Mouse (Mus musculus): ENCODE measurements around the gene Sox5. TPM values are rescaled to one million over a fixed set of nuclear protein-coding genes. Genes with fewer than 3 reads are reported as not detected.
A peak's percentile ranks its signal among the peaks of the same experiment; 100 is the strongest.

The Sox5 gene
- total RNA-seq, 1 experiment from 2014 or later: 1.2 TPM

GRCm38 (mm10) chr6:144731251-144731970, 50.4 kb downstream of the Sox5 start:
- ATAC-seq (replicated peaks; ENCODE audit: low read depth, poor library complexity, severe bottlenecking): peak; percentile 88

DNA sequence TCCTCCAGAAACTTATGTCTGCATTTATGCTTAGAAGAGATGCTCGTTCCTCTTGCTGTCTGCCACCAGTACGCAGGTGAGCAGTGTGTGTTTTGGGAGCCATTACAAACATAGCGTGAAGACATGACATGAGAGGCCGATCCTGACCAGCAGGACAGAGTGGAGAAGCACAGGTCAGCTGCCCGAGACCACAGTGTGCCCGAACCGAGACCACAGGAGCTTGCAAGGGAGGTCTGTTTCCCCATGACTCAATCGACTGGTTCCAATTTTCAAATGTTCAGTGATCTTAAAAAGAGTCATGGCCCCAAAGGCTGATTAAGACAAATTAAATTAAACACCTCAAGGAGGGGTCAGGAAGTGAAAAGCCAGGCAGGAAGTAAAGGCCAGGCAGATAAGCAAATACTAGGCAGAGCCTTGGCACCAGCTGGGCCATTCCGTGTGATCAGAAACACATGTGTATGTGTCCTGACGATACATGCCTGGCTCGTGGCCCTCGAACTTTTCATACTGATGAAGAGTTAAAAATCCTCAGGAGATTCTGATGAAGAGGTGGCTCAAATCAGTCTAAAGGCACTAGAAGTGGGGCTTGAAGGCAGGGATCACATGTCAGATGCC, 58.1 kb downstream of the Sox5 start:
- peak; percentile 94 for ATAC-seq (replicated peaks; ENCODE audit: low read depth, poor library complexity, severe bottlenecking)

DNA sequence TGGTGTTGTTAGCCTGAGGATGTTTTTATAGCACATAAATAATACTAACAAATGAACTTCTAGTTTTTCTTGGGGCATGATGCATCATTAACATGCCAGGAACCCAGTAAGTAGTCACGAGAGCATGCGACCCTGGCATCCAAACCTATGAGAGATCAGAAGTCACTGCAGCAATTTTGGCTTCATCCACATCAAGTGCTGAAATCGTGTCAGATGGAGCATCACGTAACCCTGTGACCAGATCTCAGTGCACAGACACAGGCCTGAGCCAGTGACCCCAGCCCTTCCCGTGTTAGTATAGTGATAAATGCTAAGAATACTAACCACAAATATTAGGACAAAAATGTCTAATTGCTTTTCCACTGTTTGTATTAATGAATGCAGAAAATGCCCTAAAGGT, 58.8 kb downstream of the Sox5 start:
- ATAC-seq (replicated peaks; ENCODE audit: low read depth, poor library complexity, severe bottlenecking): no peak

- ATAC-seq (replicated peaks; ENCODE audit: low read depth, poor library complexity, severe bottlenecking): no peak
Measured at GRCm38 (mm10) chr6:144720846-144721245, 60.9 kb downstream of the Sox5 start.

GRCm38 (mm10) chr6:144716376-144716775, 65.4 kb downstream of the Sox5 start:
- ATAC-seq (replicated peaks; ENCODE audit: low read depth, poor library complexity, severe bottlenecking): peak; percentile 75

- peak; percentile 72 for ATAC-seq (replicated peaks; ENCODE audit: low read depth, poor library complexity, severe bottlenecking)
Measured at GRCm38 (mm10) chr6:144711841-144712240, 69.9 kb downstream of the Sox5 start.

GRCm38 (mm10) chr6:144710816-144711215, 71.0 kb downstream of the Sox5 start:
- no peak for ATAC-seq (replicated peaks; ENCODE audit: low read depth, poor library complexity, severe bottlenecking)

- ATAC-seq (replicated peaks; ENCODE audit: low read depth, poor library complexity, severe bottlenecking): no peak
Measured at GRCm38 (mm10) chr6:144709614-144710180, 72.1 kb downstream of the Sox5 start.

- ATAC-seq (replicated peaks; ENCODE audit: low read depth, poor library complexity, severe bottlenecking): no peak
Measured at GRCm38 (mm10) chr6:144708410-144708809, 73.4 kb downstream of the Sox5 start.

GRCm38 (mm10) chr6:144707976-144708375, 73.8 kb downstream of the Sox5 start:
- ATAC-seq (replicated peaks; ENCODE audit: low read depth, poor library complexity, severe bottlenecking): no peak

GRCm38 (mm10) chr6:144704962-144705361, 76.8 kb downstream of the Sox5 start:
- peak; percentile 71 for ATAC-seq (replicated peaks; ENCODE audit: low read depth, poor library complexity, severe bottlenecking)

GRCm38 (mm10) chr6:144695660-144696059, 86.1 kb downstream of the Sox5 start:
- ATAC-seq (replicated peaks; ENCODE audit: low read depth, poor library complexity, severe bottlenecking): no peak

- peak; percentile 98 for ATAC-seq (replicated peaks; ENCODE audit: low read depth, poor library complexity, severe bottlenecking)
Measured at GRCm38 (mm10) chr6:144693211-144693899, 88.4 kb downstream of the Sox5 start.

- no peak for ATAC-seq (replicated peaks; ENCODE audit: low read depth, poor library complexity, severe bottlenecking)
Measured at GRCm38 (mm10) chr6:144691298-144692041, 90.3 kb downstream of the Sox5 start.

DNA sequence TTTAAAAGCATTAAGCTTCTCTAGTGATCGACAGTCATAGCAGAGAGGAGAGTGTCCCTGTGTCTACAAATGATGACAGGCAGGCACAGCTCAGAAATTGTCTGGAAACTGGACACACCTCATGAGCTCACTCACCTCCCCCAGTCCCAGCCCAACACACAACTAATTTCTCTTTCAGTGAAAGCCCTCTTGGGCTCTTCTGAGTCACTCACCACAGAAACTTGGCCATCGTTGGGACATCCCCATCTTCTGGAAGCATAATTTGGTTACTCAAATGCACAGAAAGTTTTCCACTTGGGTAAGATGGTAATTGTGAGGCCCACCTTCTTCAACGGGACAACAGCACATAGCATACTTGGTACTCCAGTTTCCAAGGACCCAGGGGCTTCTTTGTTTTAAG, 92.7 kb downstream of the Sox5 start:
- ATAC-seq (replicated peaks; ENCODE audit: low read depth, poor library complexity, severe bottlenecking): no peak

DNA sequence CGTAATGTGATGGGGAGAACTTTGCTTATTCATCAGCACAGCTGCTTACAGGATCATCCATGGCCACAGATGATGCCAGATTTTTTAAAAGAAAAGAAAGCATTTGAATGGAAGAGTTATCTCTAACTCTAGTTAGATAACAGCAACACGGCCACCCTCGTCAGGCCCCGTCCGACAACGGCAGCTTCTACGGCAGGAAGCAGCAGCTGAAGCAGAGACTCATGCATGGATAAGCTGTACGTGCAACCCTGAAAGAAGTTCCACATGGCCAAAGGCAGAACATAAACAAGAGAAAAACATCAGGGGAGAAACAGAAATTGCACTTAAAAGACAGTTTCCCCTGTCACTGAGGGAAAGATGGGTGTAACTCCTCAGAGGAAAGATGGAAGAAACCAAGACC, 94.1 kb downstream of the Sox5 start:
- ATAC-seq (replicated peaks; ENCODE audit: low read depth, poor library complexity, severe bottlenecking): no peak

DNA sequence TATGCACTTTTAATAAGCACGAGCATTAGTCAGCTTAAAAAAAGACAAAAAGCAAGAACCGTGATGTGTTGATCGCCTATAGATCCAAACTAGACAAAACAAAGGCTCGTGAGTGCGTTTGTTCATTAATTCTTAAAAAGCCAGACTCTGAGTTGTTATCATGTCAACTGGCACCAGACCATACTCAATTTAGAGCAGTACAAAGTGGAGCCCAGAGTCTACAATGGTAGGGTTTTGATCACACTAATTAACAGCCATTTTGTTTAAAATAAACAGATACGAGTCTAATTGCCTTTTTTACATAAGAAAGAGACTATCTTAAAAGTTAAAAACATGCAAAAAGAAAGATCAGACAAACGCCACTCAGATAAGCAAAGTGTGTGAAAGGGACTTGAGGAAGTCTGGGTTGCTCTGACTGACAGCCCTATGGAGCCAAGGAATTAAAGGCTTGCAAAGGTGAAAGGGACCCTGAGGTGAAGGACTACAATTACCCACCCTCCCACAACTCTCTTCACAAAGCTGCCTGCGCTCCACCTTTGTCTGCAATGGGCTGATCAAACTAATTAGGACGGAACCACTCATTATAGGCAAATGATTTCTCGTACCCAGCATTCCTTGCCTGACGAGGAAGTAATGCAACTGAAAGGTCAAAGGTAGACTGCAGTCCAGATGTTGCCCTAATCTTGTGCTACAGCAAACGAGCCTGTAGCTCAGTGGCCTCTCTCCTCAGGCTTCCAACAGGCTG, 100.6 kb downstream of the Sox5 start:
- no peak for ATAC-seq (replicated peaks; ENCODE audit: low read depth, poor library complexity, severe bottlenecking)

DNA sequence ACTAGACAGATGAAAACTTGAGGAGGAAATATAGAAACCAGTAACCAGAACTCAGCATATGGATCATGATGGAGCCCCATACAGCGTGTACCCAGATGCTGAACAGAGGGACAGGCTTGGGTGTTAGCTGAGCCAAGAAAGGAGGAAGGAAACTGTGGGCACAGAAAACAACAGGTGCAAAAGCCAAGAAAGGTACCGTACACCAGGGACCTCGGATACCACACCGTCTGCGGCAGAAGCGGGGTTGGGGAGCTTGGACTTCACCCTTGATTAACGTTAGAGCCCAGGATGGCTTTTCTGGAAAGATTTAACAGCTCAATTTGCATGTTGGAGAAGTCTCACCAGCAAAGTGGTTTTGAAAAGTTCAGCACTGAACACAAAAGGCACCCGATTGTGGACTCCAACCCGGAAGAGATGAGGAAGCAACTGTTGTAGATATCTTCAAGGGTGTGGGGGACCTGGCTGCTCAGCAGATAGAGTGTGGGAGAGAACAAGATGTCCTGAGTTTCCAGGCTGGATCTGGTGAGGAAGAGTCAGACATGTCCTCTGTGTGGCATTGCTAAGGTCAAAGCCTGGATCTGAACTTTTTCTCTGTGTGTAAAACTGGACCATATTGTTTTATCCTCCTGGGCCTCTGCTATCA, 104.2 kb downstream of the Sox5 start:
- ATAC-seq (replicated peaks; ENCODE audit: low read depth, poor library complexity, severe bottlenecking): peak; percentile 76

GRCm38 (mm10) chr6:144675111-144675510, 106.7 kb downstream of the Sox5 start:
- no peak for ATAC-seq (replicated peaks; ENCODE audit: low read depth, poor library complexity, severe bottlenecking)

All from common myeloid progenitor, adult 5-6 weeks (primary cell).